Mouse (Mus musculus): Measurements from ENCODE around the gene Baz1a. TPM values are rescaled to one million over a fixed set of nuclear protein-coding genes. Genes with fewer than 3 reads are reported as not detected.

The Baz1a gene
- 100 to 1,000 TPM; 133 to 137 TPM for total RNA-seq (2023)

GRCm38 (mm10) chr12:55013626-55014398, at the start of gene Baz1a:
Gene Baz1a, minus strand, starts transcription at chr12:55014348.

GRCm38 (mm10) chr12:54986052-54986717, 28.0 kb downstream of the Baz1a start, which contains the start of gene Gm20403:
Gene Gm20403, minus strand, starts transcription at chr12:54986529.

GRCm38 (mm10) chr12:54862606-54863535, 151.3 kb downstream of the Baz1a start, which contains the start of gene Cfl2:
Gene Cfl2, minus strand, starts transcription at chr12:54862877.

Other genes starting within 250 kb of the Baz1a start
- 10 to 100 TPM; 60.2 to 63.7 TPM for gene Snx6, start 218.6 kb downstream of the Baz1a start, total RNA-seq (2023)
- gene Cfl2, start 151.5 kb downstream of the Baz1a start, total RNA-seq (2023), result 10 to 100 TPM; 29.2 to 29.9 TPM
- gene Gm20403, start 27.8 kb downstream of the Baz1a start, total RNA-seq (2023), result not detected
- 1 to 10 TPM; 4.3 to 4.4 TPM for gene 2700097O09Rik, start 65.8 kb upstream of the Baz1a start, total RNA-seq (2023)
- gene Srp54a, start 65.9 kb upstream of the Baz1a start, total RNA-seq (2023), result 10 to 100 TPM; 50.9 to 57.1 TPM
- gene Fam177a, start 110.1 kb upstream of the Baz1a start, total RNA-seq (2023), result 1 to 10 TPM in 1 of 2 experiments, not detected in 1; 9.9 TPM
- gene Srp54b, start 140.8 kb upstream of the Baz1a start, total RNA-seq (2023), result 10 to 100 TPM; 30.6 to 52.2 TPM
- gene 1700047I17Rik2, start 185.2 kb upstream of the Baz1a start, total RNA-seq (2023), result 10 to 100 TPM in 1 of 2 experiments, 1 to 10 TPM in 1; 1.7 to 11.6 TPM
- gene Srp54c, start 215.8 kb upstream of the Baz1a start, total RNA-seq (2023), result 10 to 100 TPM; 16.4 to 19.5 TPM